Mouse (Mus musculus) c-Kit-positive CD71-positive TER-119-positive erythroid progenitor cells, embryonic 14.5 days (primary cell): ENCODE results near the gene Sp1.

Experiments
- DNase-seq: peaks from one replicate; pipeline ENCODE4 v3.0.0-alpha.2; 2013; ENCODE audit warnings: low spot score

Sp1 gene

GRCm38 (mm10) chr15:102405489-102406195 lies at the start of gene Sp1:
Gene Sp1 (plus strand): TSS chr15:102406143.
- DNase-seq, result peak; percentile 100

GRCm38 (mm10) chr15:102356501-102357325 lies 49.2 kb upstream of the Sp1 start:
- no peak for DNase-seq

GRCm38 (mm10) chr15:102358126-102358525 lies 47.8 kb upstream of the Sp1 start:
- DNase-seq, result no peak

- DNase-seq, result no peak
These were observed 47.1 kb upstream of the Sp1 start for GRCm38 (mm10) chr15:102358834-102359233.

- DNase-seq, result no peak
These were observed 43.3 kb upstream of the Sp1 start for GRCm38 (mm10) chr15:102362648-102363047.

- no peak for DNase-seq
These were observed 41.3 kb upstream of the Sp1 start for GRCm38 (mm10) chr15:102364678-102365077.

GRCm38 (mm10) chr15:102366238-102366637 lies 39.7 kb upstream of the Sp1 start:
- DNase-seq, result no peak

GRCm38 (mm10) chr15:102366733-102367344 lies 39.1 kb upstream of the Sp1 start, which contains the start of gene Sp7:
Gene Sp7 (minus strand): TSS chr15:102367182.
- no peak for DNase-seq

- no peak for DNase-seq
These were observed 36.0 kb upstream of the Sp1 start for GRCm38 (mm10) chr15:102369972-102370371.

- no peak for DNase-seq
These were observed 35.2 kb upstream of the Sp1 start for GRCm38 (mm10) chr15:102370727-102371126.

GRCm38 (mm10) chr15:102376453-102377162 lies 29.3 kb upstream of the Sp1 start:
- no peak for DNase-seq

GRCm38 (mm10) chr15:102377163-102377543 lies 28.8 kb upstream of the Sp1 start:
- peak; percentile 86 for DNase-seq

GRCm38 (mm10) chr15:102377810-102378262 lies 28.1 kb upstream of the Sp1 start:
- no peak for DNase-seq

GRCm38 (mm10) chr15:102381575-102381974 lies 24.4 kb upstream of the Sp1 start:
- DNase-seq, result peak; percentile 74

GRCm38 (mm10) chr15:102383671-102384070 lies 22.3 kb upstream of the Sp1 start:
- no peak for DNase-seq

- no peak for DNase-seq
These were observed 19.3 kb upstream of the Sp1 start for GRCm38 (mm10) chr15:102386640-102387039.

- no peak for DNase-seq
These were observed 17.0 kb upstream of the Sp1 start for GRCm38 (mm10) chr15:102388942-102389341.

- no peak for DNase-seq
These were observed 13.4 kb upstream of the Sp1 start for GRCm38 (mm10) chr15:102392520-102392919.

- no peak for DNase-seq
These were observed 12.3 kb upstream of the Sp1 start for GRCm38 (mm10) chr15:102393584-102394014.

- no peak for DNase-seq
These were observed 10.9 kb upstream of the Sp1 start for GRCm38 (mm10) chr15:102395061-102395460.

GRCm38 (mm10) chr15:102398629-102399028 lies 7.3 kb upstream of the Sp1 start:
- no peak for DNase-seq
